Mouse (Mus musculus) ovary, adult 2 months (tissue): Measurements from ENCODE around the gene Ccdc182. TPM values are rescaled to one million over a fixed set of nuclear protein-coding genes. Genes with fewer than 3 reads are reported as not detected.

ENCODE experiments used
- polyA plus RNA-seq: library from polyadenylated mRNA; depleted of rRNA; stranded (reverse); fragments of >200 nt; gene quantifications from 2 replicates; pipeline ENCODE4 v1.2.3, GENCODE M21; 2012; rRNA removed

The Ccdc182 gene
- not detected in 2 replicates for polyA plus RNA-seq

DNA sequence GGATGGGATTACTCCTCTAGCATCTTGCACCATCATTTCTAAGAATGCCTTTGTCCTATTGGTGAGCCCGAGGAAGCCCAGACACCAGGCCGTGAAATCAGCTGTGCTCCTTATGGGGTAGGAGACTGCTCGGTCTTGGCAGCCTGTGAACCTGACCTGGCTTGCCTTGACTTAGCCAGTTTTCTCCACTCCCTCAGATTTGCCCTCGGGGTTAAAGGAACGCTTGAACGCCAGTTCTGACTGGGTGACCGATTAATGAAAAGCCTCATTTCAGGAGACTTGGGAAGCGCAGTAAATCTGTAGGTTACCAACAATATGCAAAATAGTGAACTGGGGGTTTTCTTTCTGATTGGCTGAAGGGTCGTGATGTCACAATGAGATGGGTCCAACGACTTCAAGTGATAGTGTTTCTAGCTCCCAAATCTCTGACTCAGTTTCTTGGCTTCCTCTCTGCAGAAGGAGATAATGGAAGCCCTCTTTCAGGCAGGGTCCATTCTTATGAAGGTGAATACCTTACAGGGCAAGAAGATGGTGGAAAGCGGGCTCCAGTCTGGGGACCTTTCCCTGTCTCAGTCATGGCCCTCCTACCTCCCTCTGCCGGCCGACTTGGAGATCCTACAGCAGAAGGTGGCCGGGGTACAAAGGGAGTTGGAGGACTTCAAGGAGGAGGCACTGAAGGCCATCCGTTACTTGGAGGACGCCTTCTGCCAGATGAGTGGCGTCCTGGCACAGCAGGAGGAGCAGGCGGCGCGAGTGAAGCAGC is at the start of gene Ccdc182:
Gene Ccdc182 (plus strand): TSS at position 428 of the 763 bp plus-strand sequence.

Other genes with a start within 250 kb of the Ccdc182 start
- 152 and 191 TPM in 2 replicates for gene Srsf1, start 246.7 kb upstream of the Ccdc182 start, polyA plus RNA-seq
- gene Vezf1, start 225.8 kb upstream of the Ccdc182 start, polyA plus RNA-seq = 21.7 and 28.3 TPM in 2 replicates
- 51.0 TPM in 2 replicates for gene Cuedc1, start 196.0 kb upstream of the Ccdc182 start, polyA plus RNA-seq
- 26.3 and 28.5 TPM in 2 replicates for gene Mrps23, start 89.7 kb upstream of the Ccdc182 start, polyA plus RNA-seq